Mouse (Mus musculus) liver, embryonic 12.5 days (tissue): ENCODE results near the gene Ccdc93. TPM values are rescaled to one million over a fixed set of nuclear protein-coding genes. Genes with fewer than 3 reads are reported as not detected.

Source experiments
- ATAC-seq: fragments of 200-750 bp; cut with Nextera tagmentation; 2 replicates; pipeline ENCODE4 v1.8.0; 2017; ENCODE audit warnings: moderate number of reproducible peaks, mild to moderate bottlenecking, moderate library complexity
- H3K27ac ChIP-seq: fragments of 300-500 bp; sonication (generic); 2 replicates; pipeline ENCODE4 v1.5.1; 2016; ENCODE audit warnings: mild to moderate bottlenecking
- H3K27me3 ChIP-seq: fragments of 300-500 bp; sonication (generic); replicated peaks from 2 replicates; pipeline ENCODE4 v1.6.1; 2016; ENCODE audit warnings: mild to moderate bottlenecking, moderate library complexity
- H3K36me3 ChIP-seq: fragments of 300-500 bp; sonication (generic); 2 replicates; pipeline ENCODE4 v1.6.1; 2016; ENCODE audit warnings: mild to moderate bottlenecking, moderate library complexity
- H3K4me1 ChIP-seq: fragments of 300-500 bp; sonication (generic); 2 replicates; pipeline ENCODE4 v1.6.1; 2016
- H3K4me2 ChIP-seq: fragments of 300-500 bp; sonication (generic); 2 replicates; pipeline ENCODE4 v1.6.1; 2016; ENCODE audit warnings: mild to moderate bottlenecking, moderate library complexity
- H3K4me3 ChIP-seq: fragments of 300-500 bp; sonication (generic); 2 replicates; pipeline ENCODE4 v1.5.1; 2016; ENCODE audit warnings: mild to moderate bottlenecking, moderate library complexity
- H3K9ac ChIP-seq: fragments of 300-500 bp; sonication (generic); 2 replicates; pipeline ENCODE4 v1.6.1; 2016; ENCODE audit warnings: mild to moderate bottlenecking, moderate library complexity
- H3K9me3 ChIP-seq: fragments of 300-500 bp; sonication (generic); replicated peaks from 2 replicates; pipeline ENCODE4 v1.6.1; 2016; ENCODE audit warnings: mild to moderate bottlenecking, moderate library complexity
- WGBS: fragments of 180-500 bp; shearing (Covaris S2); methylation state at CpG from one replicate; pipeline ENCODE4 v1.1.7; 2016; ENCODE audit not compliant: insufficient replicate concordance; 5-methylcytosine and 5-hydroxymethylcytosine counted together
- polyA plus RNA-seq: library from polyadenylated mRNA; unstranded; fragments of >200 nt; fragmentation: Nextera tagmentation; extraction: Ambion mirVana; gene quantifications from 2 replicates; pipeline ENCODE4 v1.2.1, GENCODE M21; 2016

Ccdc93 gene
- polyA plus RNA-seq, 1 experiment from 2014 or later: 6.1 TPM

- no peaks in the 10 kb centered on the region for H3K27me3 ChIP-seq
- no peak overlapping the region for H3K4me2 ChIP-seq
- 53% methylated on average over 14 of the region's 14 CpGs for WGBS
- H3K9ac ChIP-seq: no peak overlapping the region
- H3K27ac ChIP-seq: no peak overlapping the region
- no peaks in the 10 kb centered on the region for H3K9me3 ChIP-seq
- H3K4me1 ChIP-seq: no peaks in the 10 kb centered on the region
- ATAC-seq: no peak
- no peak overlapping the region for H3K4me3 ChIP-seq
- H3K36me3 ChIP-seq: no peaks in the 10 kb centered on the region
Observed at GRCm38 (mm10) chr1:121398986-121399881, 31.6 kb upstream of the Ccdc93 start.

GRCm38 (mm10) chr1:121400243-121400642, 30.6 kb upstream of the Ccdc93 start:
- 26% methylated on average over 4 of the region's 4 CpGs for WGBS
- ATAC-seq: no peak
- Histone ChIP-seq H3K4me1 (no peaks in the 10 kb centered on the region), H3K27me3 (no peaks in the 10 kb centered on the region), H3K4me2 (no peak overlapping the region), H3K27ac (no peak overlapping the region), H3K9me3 (no peaks in the 10 kb centered on the region), H3K36me3 (no peaks in the 10 kb centered on the region), H3K9ac (no peak overlapping the region), H3K4me3 (no peak overlapping the region)

- Histone ChIP-seq H3K9ac (no peak overlapping the region), H3K9me3 (no peaks in the 10 kb centered on the region), H3K27me3 (no peaks in the 10 kb centered on the region), H3K4me1 (no peaks in the 10 kb centered on the region), H3K27ac (no peak overlapping the region), H3K4me3 (no peak overlapping the region), H3K4me2 (no peak overlapping the region), H3K36me3 (no peaks in the 10 kb centered on the region)
- 33% methylated on average over 4 of the region's 4 CpGs for WGBS
- no peak for ATAC-seq
Observed at GRCm38 (mm10) chr1:121419084-121419483, 11.8 kb upstream of the Ccdc93 start.

GRCm38 (mm10) chr1:121419569-121420265, 11.1 kb upstream of the Ccdc93 start:
- H3K9me3 ChIP-seq: no peaks in the 10 kb centered on the region
- no peaks in the 10 kb centered on the region for H3K4me1 ChIP-seq
- H3K36me3 ChIP-seq: no peaks in the 10 kb centered on the region
- H3K4me2 ChIP-seq: no peak overlapping the region
- 66% methylated on average over 12 of the region's 12 CpGs for WGBS
- no peak overlapping the region for H3K9ac ChIP-seq
- no peak overlapping the region for H3K4me3 ChIP-seq
- ATAC-seq: no peak
- H3K27me3 ChIP-seq: no peaks in the 10 kb centered on the region
- H3K27ac ChIP-seq: no peak overlapping the region

GRCm38 (mm10) chr1:121430183-121430937, 489 bp upstream of the Ccdc93 start:
- Histone ChIP-seq H3K9me3 (no peaks in the 10 kb centered on the region), H3K9ac (no peak overlapping the region), H3K4me3 (peak overlapping the region; percentile 79; the same call in 1 of the 2 replicates), H3K4me1 (peaks cover 11% of the 10 kb centered on the region), H3K27me3 (no peaks in the 10 kb centered on the region), H3K27ac (no peak overlapping the region), H3K36me3 (0 out of 2 replicates have a peak, but pooled peaks cover 4% of the 10 kb centered on the region), H3K4me2 (peak overlapping the region; percentile 98)
- WGBS: 24% methylated on average over 6 of the region's 6 CpGs
- ATAC-seq: no peak

- Histone ChIP-seq H3K27me3 (no peaks in the 10 kb centered on the region), H3K36me3 (peaks cover 43% of the 10 kb centered on the region), H3K4me2 (no peak overlapping the region), H3K4me1 (peaks cover 11% of the 10 kb centered on the region), H3K4me3 (no peak overlapping the region), H3K27ac (no peak overlapping the region), H3K9ac (no peak overlapping the region), H3K9me3 (no peaks in the 10 kb centered on the region)
- 81% methylated on average over 7 of the region's 7 CpGs for WGBS
- no peak for ATAC-seq
Observed at GRCm38 (mm10) chr1:121435981-121436380, 5.1 kb downstream of the Ccdc93 start.

- no peak overlapping the region for H3K27ac ChIP-seq
- H3K9me3 ChIP-seq: no peaks in the 10 kb centered on the region
- no peak overlapping the region for H3K4me3 ChIP-seq
- H3K36me3 ChIP-seq: peaks cover 70% of the 10 kb centered on the region
- 0 out of 2 replicates have a peak, but pooled peaks have one; percentile 33 for ATAC-seq
- peaks cover 8% of the 10 kb centered on the region; the same call in 1 of the 2 replicates for H3K4me1 ChIP-seq
- H3K9ac ChIP-seq: no peak overlapping the region
- H3K4me2 ChIP-seq: no peak overlapping the region
- 62% methylated on average over 13 of the region's 13 CpGs for WGBS
- H3K27me3 ChIP-seq: no peaks in the 10 kb centered on the region
Observed at GRCm38 (mm10) chr1:121440535-121441381, 9.9 kb downstream of the Ccdc93 start.

GRCm38 (mm10) chr1:121444147-121444546, 13.3 kb downstream of the Ccdc93 start:
- Histone ChIP-seq H3K36me3 (peaks cover 80% of the 10 kb centered on the region), H3K9ac (no peak overlapping the region), H3K4me1 (peaks cover 8% of the 10 kb centered on the region; the same call in 1 of the 2 replicates), H3K4me2 (no peak overlapping the region), H3K4me3 (no peak overlapping the region), H3K9me3 (no peaks in the 10 kb centered on the region), H3K27me3 (no peaks in the 10 kb centered on the region), H3K27ac (no peak overlapping the region)
- peak; percentile 60 for ATAC-seq
- WGBS: 51% methylated on average over 6 of the region's 6 CpGs

- no peak for ATAC-seq
- Histone ChIP-seq H3K9me3 (no peaks in the 10 kb centered on the region), H3K4me3 (no peak overlapping the region), H3K36me3 (peaks cover 82% of the 10 kb centered on the region), H3K27me3 (no peaks in the 10 kb centered on the region), H3K27ac (no peak overlapping the region), H3K9ac (no peak overlapping the region), H3K4me1 (peaks cover 8% of the 10 kb centered on the region; the same call in 1 of the 2 replicates), H3K4me2 (no peak overlapping the region)
- WGBS: 87% methylated on average over 10 of the region's 10 CpGs
Observed at GRCm38 (mm10) chr1:121447216-121447615, 16.4 kb downstream of the Ccdc93 start.

GRCm38 (mm10) chr1:121448166-121448565, 17.3 kb downstream of the Ccdc93 start:
- ATAC-seq: no peak
- WGBS: 88% methylated on average over 19 of the region's 19 CpGs
- Histone ChIP-seq H3K9me3 (no peaks in the 10 kb centered on the region), H3K4me1 (peaks cover 8% of the 10 kb centered on the region; the same call in 1 of the 2 replicates), H3K4me2 (no peak overlapping the region), H3K27me3 (no peaks in the 10 kb centered on the region), H3K4me3 (no peak overlapping the region), H3K36me3 (peaks cover 81% of the 10 kb centered on the region), H3K9ac (no peak overlapping the region), H3K27ac (no peak overlapping the region)

GRCm38 (mm10) chr1:121451009-121451408, 20.2 kb downstream of the Ccdc93 start:
- WGBS: 85% methylated on average over 7 of the region's 7 CpGs
- H3K27ac ChIP-seq: no peak overlapping the region

More at GRCm38 (mm10) chr1:121451009-121451408, 20.2 kb downstream of the Ccdc93 start:
- no peak for ATAC-seq
- H3K4me2 ChIP-seq: no peak overlapping the region
- H3K9me3 ChIP-seq: no peaks in the 10 kb centered on the region
- no peaks in the 10 kb centered on the region for H3K27me3 ChIP-seq
- no peaks in the 10 kb centered on the region for H3K4me1 ChIP-seq
- H3K9ac ChIP-seq: no peak overlapping the region
- H3K36me3 ChIP-seq: peaks cover 61% of the 10 kb centered on the region
- no peak overlapping the region for H3K4me3 ChIP-seq
